Mouse (Mus musculus): ENCODE measurements at regions not wholly inside any gene's neighbourhood (a gene's known extent, or its start where the extent isn't known, plus 50 kb on each side); places are given as distances from the start of the nearest gene placed in this dataset.

GRCm38 (mm10) chr4:31468306-31468705 lies 495.6 kb upstream of the Map3k7 start:
- H3K4me1 ChIP-seq (ENCODE audit: control insufficient read depth, insufficient read depth, insufficient read length, low read length) = no peaks in the 10 kb centered on the region
- H3K27ac ChIP-seq (replicated peaks; ENCODE audit: low read depth, low read length) = no peak overlapping the region
- no peak overlapping the region for H3K4me3 ChIP-seq (ENCODE audit: insufficient read depth, low read depth, low read length)

DNA sequence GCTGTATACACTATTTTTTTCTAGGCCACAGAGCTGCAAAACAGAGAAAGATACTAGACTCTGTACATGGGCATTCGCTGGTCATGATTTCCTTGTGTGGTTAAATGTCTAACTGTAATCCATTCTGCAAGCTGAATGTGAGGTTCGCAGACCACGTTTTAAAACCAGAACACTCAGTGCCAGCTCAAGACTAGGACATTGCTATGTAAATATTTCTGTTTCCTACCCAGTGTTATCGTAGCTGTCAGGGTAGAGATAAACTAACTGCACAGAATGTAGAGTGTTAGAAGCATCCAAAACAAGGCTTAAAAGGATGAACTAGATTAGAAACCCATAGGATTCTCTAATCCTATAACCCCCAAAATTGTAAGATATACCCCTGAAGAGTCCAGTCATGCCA lies 494.1 kb upstream of the Map3k7 start:
- Histone ChIP-seq H3K4me3 (ENCODE audit: insufficient read depth, low read depth, low read length) (no peak overlapping the region), H3K4me1 (ENCODE audit: control insufficient read depth, insufficient read depth, insufficient read length, low read length) (no peaks in the 10 kb centered on the region), H3K27ac (replicated peaks; ENCODE audit: low read depth, low read length) (no peak overlapping the region)

DNA sequence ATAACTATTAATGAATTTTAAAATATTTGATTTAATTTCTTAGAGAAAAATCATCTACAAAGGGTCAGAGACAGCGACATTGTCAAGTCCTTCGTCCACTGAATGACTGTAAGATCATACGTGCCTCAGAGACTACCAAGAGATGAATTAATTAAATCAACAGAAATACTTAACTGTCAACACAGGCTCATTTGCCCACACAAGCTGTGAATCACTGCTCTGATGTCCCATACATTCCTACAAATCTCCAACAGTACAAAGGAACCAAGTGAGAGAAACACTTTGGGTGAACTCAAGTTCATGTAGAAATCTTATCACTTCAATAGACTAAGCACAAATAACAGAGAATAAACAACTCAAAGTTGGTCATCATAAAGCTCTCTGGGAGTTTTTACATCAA lies 471.4 kb upstream of the Map3k7 start:
- H3K4me3 ChIP-seq (ENCODE audit: insufficient read depth, low read depth, low read length) = no peak overlapping the region
- no peak overlapping the region for H3K27ac ChIP-seq (replicated peaks; ENCODE audit: low read depth, low read length)

DNA sequence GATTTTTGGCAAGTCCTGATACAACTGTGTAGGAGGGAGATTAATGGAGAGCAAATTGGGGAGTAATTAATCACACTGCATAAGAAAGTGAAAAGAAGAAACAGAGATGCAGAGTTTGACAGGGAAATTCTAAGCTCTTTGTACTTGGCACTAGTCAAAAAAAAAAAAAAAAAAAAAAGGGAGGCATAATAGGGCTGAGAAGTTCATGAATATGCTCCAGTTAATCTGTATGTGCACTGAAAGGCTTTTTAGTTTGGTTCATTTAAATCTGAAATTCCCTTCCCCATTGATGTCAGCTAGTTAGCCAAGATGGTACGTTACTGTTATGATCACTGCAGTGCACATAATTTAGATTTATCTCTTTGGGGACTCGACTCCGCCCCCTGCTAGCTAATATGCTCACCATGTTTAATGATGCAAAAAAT lies 470.8 kb upstream of the Map3k7 start:
- Histone ChIP-seq H3K4me3 (ENCODE audit: insufficient read depth, low read depth, low read length) (no peak overlapping the region), H3K27ac (replicated peaks; ENCODE audit: low read depth, low read length) (no peak overlapping the region), H3K4me1 (ENCODE audit: control insufficient read depth, insufficient read depth, insufficient read length, low read length) (no peaks in the 10 kb centered on the region)

More for the DNA sequence above, 471.4 kb upstream of the Map3k7 start:
- no peaks in the 10 kb centered on the region for H3K4me1 ChIP-seq (ENCODE audit: control insufficient read depth, insufficient read depth, insufficient read length, low read length)

GRCm38 (mm10) chr4:31499888-31500287 lies 464.0 kb upstream of the Map3k7 start:
- no peaks in the 10 kb centered on the region for H3K4me1 ChIP-seq (ENCODE audit: control insufficient read depth, insufficient read depth, insufficient read length, low read length)
- no peak overlapping the region for H3K4me3 ChIP-seq (ENCODE audit: insufficient read depth, low read depth, low read length)
- no peak overlapping the region for H3K27ac ChIP-seq (replicated peaks; ENCODE audit: low read depth, low read length)

GRCm38 (mm10) chr4:31500432-31500831 lies 463.5 kb upstream of the Map3k7 start:
- Histone ChIP-seq H3K4me3 (ENCODE audit: insufficient read depth, low read depth, low read length) (no peak overlapping the region), H3K27ac (replicated peaks; ENCODE audit: low read depth, low read length) (no peak overlapping the region), H3K4me1 (ENCODE audit: control insufficient read depth, insufficient read depth, insufficient read length, low read length) (no peaks in the 10 kb centered on the region)

- no peak overlapping the region for H3K27ac ChIP-seq (replicated peaks; ENCODE audit: low read depth, low read length)
- no peak overlapping the region for H3K4me3 ChIP-seq (ENCODE audit: insufficient read depth, low read depth, low read length)
- H3K4me1 ChIP-seq (ENCODE audit: control insufficient read depth, insufficient read depth, insufficient read length, low read length) = no peaks in the 10 kb centered on the region
Observed at GRCm38 (mm10) chr4:31525638-31526207, 438.2 kb upstream of the Map3k7 start.

- no peak overlapping the region for H3K4me3 ChIP-seq (ENCODE audit: insufficient read depth, low read depth, low read length)
- H3K4me1 ChIP-seq (ENCODE audit: control insufficient read depth, insufficient read depth, insufficient read length, low read length) = no peaks in the 10 kb centered on the region
- no peak overlapping the region for H3K27ac ChIP-seq (replicated peaks; ENCODE audit: low read depth, low read length)
Observed at GRCm38 (mm10) chr4:31536811-31537210, 427.1 kb upstream of the Map3k7 start.

DNA sequence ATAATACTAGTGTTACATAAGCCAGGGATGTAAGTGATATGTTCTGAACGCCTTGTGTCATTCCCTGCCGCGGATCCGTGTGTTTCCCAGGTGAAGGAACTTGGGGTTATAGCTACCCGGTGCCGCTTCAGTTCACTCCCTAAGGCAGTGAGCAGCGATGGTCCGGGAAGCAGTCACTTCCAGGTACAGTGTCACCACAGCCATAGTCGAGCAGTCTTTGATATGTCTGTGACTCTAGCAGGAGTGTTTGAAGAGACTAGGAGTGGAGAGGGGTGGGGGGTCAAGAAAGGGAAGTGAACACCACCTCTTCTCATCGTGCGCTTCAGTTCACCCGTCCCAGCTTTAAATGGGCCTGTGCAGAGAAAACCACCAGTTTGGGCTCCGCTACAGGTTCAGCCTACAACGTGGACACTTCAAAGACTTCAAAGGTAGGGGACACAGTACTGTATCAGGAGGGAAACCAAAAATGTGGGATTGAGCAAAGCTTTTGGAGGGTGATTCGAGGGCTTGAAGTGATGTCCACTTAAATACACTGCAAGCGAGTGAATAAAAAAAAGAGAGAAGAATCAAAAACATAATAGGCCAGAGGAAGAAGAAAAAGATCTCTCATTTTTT lies 410.0 kb upstream of the Map3k7 start:
- Histone ChIP-seq H3K27ac (replicated peaks; ENCODE audit: low read depth, low read length) (no peak overlapping the region), H3K4me1 (ENCODE audit: control insufficient read depth, insufficient read depth, insufficient read length, low read length) (no peaks in the 10 kb centered on the region)

DNA sequence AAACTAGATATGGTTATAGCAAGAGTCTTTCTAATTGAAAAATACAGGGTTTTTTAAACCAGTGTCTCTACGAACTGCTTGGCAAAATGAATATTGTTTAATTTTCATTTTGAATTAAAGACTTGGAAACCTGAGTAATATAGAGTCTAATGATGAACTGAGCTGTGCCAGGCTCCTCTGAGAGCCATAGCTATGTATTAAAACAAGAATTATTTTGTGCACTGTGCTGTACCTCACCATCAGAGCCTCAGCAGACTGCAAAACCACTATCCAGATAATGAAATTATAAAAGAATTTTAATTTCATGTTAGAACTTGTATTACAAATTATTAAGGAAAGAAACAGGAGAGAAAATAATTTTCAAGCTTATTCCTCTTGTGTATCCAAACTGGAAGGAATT lies 408.8 kb upstream of the Map3k7 start:
- Histone ChIP-seq H3K4me1 (ENCODE audit: control insufficient read depth, insufficient read depth, insufficient read length, low read length) (no peaks in the 10 kb centered on the region), H3K4me3 (ENCODE audit: insufficient read depth, low read depth, low read length) (no peak overlapping the region), H3K27ac (replicated peaks; ENCODE audit: low read depth, low read length) (no peak overlapping the region)

More for the DNA sequence above, 410.0 kb upstream of the Map3k7 start:
- no peak overlapping the region for H3K4me3 ChIP-seq (ENCODE audit: insufficient read depth, low read depth, low read length)

DNA sequence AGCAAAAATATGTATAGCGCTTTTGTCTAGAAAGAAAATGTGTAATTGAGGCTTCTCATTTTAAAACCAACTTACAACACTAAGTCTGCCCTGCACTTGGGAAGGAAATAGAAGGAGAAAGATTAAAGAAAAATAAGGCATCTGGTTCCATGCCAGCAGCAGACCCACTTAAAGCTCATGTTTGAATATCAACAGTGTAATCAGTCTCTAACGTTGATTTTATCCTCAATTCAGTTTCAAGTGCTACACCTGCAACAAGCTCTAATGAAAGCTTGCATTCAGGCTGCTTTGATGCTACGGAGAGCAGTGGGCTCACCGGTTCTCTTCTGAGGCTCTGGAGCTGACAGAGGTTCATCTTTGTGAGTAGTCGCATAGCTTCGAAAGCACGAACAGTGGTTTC lies 406.6 kb upstream of the Map3k7 start:
- H3K27ac ChIP-seq (replicated peaks; ENCODE audit: low read depth, low read length) = no peak overlapping the region

DNA sequence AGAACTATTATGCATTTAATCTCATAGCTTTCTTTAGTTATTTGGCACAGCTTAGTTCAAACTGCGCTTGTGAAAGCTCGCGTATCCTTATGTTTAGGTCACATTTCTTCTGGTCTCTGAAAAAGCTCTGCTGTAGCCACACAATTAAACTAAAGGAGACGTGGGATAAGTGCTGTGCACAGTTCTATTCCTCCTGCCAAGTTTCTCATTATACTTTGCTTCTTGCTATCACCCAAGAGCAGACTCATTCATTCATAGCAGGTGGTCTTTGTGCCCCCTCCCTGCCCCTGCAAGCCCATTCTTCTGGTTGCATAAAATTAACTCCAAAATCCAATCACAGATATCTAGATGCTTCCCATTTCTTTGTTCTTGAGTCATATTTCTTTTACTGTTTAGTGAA lies 403.6 kb upstream of the Map3k7 start:
- H3K27ac ChIP-seq (replicated peaks; ENCODE audit: low read depth, low read length) = no peak overlapping the region
- H3K4me1 ChIP-seq (ENCODE audit: control insufficient read depth, insufficient read depth, insufficient read length, low read length) = no peaks in the 10 kb centered on the region
- no peak overlapping the region for H3K4me3 ChIP-seq (ENCODE audit: insufficient read depth, low read depth, low read length)

More for the DNA sequence above, 406.6 kb upstream of the Map3k7 start:
- no peaks in the 10 kb centered on the region for H3K4me1 ChIP-seq (ENCODE audit: control insufficient read depth, insufficient read depth, insufficient read length, low read length)
- H3K4me3 ChIP-seq (ENCODE audit: insufficient read depth, low read depth, low read length) = no peak overlapping the region

DNA sequence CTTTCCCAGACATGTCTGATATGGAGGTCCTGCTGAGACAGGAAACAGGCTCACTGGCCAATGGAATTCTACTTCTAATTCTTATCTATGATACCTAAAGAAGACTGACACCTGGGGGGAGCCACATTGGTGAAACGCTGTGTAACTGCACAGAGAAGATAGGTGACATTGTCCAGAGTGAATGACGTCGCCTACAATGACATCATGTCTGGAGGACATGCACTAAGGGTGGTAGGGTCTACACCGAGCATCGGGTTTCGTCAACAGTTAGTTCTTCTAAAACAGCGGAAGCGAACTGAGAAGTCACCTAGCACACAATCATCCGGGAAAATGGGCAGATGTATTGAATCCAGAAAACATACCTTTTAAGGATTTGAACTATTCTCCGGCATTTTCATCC lies 402.7 kb upstream of the Map3k7 start:
- Histone ChIP-seq H3K4me3 (ENCODE audit: insufficient read depth, low read depth, low read length) (no peak overlapping the region), H3K27ac (replicated peaks; ENCODE audit: low read depth, low read length) (no peak overlapping the region), H3K4me1 (ENCODE audit: control insufficient read depth, insufficient read depth, insufficient read length, low read length) (peaks cover 3% of the 10 kb centered on the region; the same call in 1 of the 2 replicates)

DNA sequence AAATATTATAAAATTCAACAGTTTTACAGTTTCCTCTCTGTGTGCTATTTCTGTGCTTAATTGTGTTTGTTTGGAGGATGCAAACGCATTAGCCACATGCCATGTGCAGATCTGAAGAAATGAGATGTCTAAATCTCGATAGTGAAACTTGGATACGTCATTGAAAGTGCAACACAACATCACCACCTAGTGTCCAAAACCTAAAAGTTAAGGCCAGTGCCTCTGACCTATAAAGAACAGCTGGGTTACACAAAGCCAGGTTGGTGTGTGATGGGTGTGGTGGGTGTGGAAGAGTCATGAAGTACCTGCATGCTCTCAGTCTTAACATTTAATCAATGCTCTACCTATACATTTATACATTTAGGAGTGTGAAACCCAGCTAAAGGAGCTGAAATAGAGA lies 402.1 kb upstream of the Map3k7 start:
- H3K27ac ChIP-seq (replicated peaks; ENCODE audit: low read depth, low read length) = no peak overlapping the region
- H3K4me3 ChIP-seq (ENCODE audit: insufficient read depth, low read depth, low read length) = no peak overlapping the region
- H3K4me1 ChIP-seq (ENCODE audit: control insufficient read depth, insufficient read depth, insufficient read length, low read length) = peaks cover 4% of the 10 kb centered on the region; the same call in 1 of the 2 replicates

GRCm38 (mm10) chr4:31566158-31566557 lies 397.7 kb upstream of the Map3k7 start:
- H3K4me1 ChIP-seq (ENCODE audit: control insufficient read depth, insufficient read depth, insufficient read length, low read length) = peaks cover 4% of the 10 kb centered on the region; the same call in 1 of the 2 replicates
- no peak overlapping the region for H3K27ac ChIP-seq (replicated peaks; ENCODE audit: low read depth, low read length)
- H3K4me3 ChIP-seq (ENCODE audit: insufficient read depth, low read depth, low read length) = no peak overlapping the region

DNA sequence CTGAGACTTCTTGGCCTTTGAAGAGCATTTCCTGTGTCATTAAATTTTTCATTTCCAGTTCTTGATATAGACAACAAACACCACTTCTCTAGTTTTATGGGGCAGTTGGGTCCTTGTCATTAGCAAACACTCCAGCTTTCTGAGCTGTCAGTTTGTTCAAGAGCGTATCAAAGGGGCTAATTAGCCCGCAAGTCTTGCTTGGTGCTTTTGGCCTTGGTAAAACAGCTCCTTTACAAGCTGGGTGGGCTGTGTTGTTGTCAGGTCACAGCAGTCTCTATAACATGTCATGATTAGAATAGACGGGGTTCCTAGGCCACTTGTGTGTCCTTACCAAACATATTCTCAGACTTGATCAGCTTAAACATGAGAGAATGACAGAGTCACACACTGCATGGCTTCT lies 397.1 kb upstream of the Map3k7 start:
- no peak overlapping the region for H3K27ac ChIP-seq (replicated peaks; ENCODE audit: low read depth, low read length)
- peaks cover 4% of the 10 kb centered on the region; the same call in 1 of the 2 replicates for H3K4me1 ChIP-seq (ENCODE audit: control insufficient read depth, insufficient read depth, insufficient read length, low read length)
- no peak overlapping the region for H3K4me3 ChIP-seq (ENCODE audit: insufficient read depth, low read depth, low read length)
